Mouse (Mus musculus) granulocyte monocyte progenitor cell, adult 5-6 weeks (primary cell): Measurements from ENCODE around the gene H2al1i. TPM values are rescaled to one million over a fixed set of nuclear protein-coding genes. Genes with fewer than 3 reads are reported as not detected.
A peak's percentile ranks its signal among the peaks of the same experiment; 100 is the strongest.
"Not testable (repeated sequence)": the region's sequence is repeated elsewhere in the genome, so short reads cannot be mapped to it uniquely, and the experiment has no call there.

Experiments used
- ATAC-seq: replicated peaks from 2 replicates; pipeline ENCODE4 v1.8.0; 2016; ENCODE audit warnings: mild to moderate bottlenecking, moderate TSS enrichment, inconsistent platforms; ENCODE audit not compliant: poor library complexity, severe bottlenecking
- total RNA-seq, 2 experiments: library from RNA; stranded (forward) in 1 of 2; stranded (reverse) in 1 of 2; fragments of 200-712, 200-1000 nt in 1 of 2; fragments of >200 nt in 1 of 2; fragmentation: Nextera tagmentation in 1 of 2; gene quantifications; 2 replicates each; pipeline ENCODE4 v1.2.3; 2014 to 2017

Gene H2al1i
- total RNA-seq (2014; fragmentation: Nextera tagmentation) (not detected in 2 replicates), total RNA-seq (2017) (not detected in 2 replicates)

DNA sequence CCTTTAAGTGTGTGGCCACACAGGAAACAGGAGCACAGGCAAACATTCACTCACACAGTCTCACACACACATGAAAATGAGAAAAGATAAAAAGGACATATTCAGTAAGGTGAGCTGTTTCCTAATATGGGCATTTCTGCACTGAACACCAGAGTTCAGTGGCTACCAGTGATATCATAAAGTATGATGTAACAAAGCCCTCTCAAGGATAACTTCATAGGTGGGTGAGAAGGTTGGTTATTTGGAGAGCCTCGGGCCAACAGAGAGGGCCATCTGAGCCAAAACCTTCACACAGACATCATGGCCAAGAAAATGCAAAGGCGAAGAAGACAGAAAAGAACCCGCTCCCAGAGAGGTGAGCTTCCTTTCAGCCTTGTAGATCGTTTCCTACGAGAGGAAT, at the start of gene H2al1i:
Gene H2al1i, plus strand, starts transcription at position 301 of the 400 bp plus-strand sequence.
- not testable (repeated sequence) for ATAC-seq

DNA sequence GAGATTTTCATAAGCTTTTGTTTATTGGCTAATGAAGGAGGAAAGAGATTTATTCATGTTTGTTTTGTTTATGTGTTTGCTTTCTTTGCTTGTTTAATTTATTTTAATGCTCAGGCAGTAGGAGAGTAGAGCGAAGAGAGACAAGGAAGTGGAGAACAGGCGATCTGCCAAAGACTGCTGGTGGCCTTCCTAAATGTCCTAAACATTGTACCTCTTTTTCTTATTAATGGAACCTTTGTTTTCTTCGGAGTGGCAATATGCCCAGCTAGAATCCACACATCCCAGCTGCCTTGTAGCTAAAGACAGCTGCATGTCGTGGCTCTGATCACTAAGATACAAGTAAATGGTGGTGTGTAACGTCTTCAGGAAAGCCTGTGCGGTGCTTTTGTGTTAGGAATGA, 47.4 kb upstream of the H2al1i start:
- ATAC-seq = no peak

DNA sequence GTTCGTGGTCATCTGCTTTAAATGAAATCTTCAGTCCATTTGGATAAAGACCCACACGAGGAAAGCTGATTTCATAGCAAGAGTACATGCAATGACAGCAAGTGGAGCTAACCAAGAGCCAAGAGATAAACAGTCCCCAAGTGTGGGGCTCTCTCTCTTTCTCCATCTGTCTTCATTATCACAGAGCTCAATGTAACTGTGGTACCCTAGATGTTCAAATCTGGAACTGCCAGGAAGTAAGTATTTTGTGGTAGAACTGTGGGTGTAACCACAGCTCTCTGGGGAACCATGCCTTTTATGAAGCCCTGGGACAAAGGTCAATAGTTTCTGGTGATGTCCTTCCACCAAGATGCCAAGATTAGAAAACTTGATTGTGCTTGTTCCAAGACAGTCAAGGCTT, 43.7 kb upstream of the H2al1i start:
- ATAC-seq = no peak

DNA sequence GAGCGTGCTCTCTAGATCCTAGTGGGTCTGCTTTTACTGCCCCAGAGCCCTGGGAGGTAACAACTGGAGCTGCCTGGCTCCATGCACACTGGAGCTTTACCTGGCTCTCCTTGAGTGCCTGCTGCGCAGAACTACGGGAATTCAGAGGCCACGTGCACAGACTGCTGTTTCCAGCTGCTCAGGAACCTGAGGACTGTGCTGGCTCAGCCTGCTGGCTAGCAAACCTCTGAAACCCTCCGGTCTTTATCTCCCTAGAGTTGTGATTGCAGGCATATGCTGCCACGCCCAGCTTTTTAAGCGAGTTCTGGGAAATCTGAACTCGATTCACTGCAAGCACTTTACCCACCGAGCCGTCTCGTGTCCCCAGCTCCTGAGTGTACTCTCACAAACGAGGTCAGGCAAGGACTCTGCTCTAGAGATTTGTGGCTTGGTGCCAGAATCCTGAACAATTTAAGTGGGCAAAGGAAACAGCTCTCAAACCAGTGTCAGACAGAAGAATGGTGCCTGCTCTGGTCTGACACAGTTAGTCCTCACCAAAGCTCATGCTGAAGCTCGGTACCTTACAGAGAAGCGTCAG, 36.1 kb upstream of the H2al1i start:
- no peak for ATAC-seq

DNA sequence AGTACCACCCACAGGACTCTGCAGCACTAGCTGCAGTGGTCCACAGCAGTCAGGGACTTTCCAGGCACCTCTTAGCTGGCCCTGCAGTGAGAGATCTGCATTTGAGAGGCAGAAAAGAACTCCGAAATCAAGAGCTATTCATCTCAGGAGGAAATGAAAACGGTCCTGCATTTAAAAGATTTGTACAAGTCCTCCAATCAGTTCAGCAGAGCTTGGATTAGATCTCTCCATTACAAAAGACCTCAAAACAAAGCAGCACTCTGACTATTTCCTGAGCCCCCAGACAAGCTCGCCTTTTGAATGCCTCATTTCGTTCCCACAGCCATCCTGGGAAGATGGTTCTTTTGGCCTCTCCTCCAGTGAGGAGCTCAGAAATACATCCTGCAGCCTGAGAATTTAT, 35.2 kb upstream of the H2al1i start:
- no peak for ATAC-seq

DNA sequence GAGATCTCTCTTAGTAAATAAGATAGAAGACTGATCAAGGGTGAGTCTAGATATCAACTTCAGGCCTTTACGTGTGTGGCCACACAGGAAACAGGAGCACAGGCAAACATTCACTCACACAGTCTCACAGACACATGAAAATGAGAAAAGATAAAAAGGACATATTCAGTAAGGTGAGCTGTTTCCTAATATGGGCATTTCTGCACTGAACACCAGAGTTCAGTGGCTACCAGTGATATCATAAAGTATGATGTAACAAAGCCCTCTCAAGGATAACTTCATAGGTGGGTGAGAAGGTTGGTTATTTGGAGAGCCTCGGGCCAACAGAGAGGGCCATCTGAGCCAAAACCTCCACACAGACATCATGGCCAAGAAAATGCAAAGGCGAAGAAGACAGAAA, 25.5 kb upstream of the H2al1i start, which contains the start of gene H2al1a:
Gene H2al1a, plus strand, starts transcription at position 301 of the 400 bp plus-strand sequence.
- not testable (repeated sequence) for ATAC-seq

DNA sequence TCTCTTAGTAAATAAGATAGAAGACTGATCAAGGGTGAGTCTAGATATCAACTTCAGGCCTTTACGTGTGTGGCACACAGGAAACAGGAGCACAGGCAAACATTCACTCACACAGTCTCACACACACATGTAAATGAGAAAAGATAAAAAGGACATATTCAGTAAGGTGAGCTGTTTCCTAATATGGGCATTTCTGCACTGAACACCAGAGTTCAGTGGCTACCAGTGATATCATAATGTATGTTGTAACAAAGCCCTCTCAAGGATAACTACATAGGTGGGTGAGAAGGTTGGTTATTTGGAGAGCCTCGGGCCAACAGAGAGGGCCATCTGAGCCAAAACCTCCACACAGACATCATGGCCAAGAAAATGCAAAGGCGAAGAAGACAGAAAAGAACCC, 22.3 kb upstream of the H2al1i start, which contains the start of gene H2al1b:
Gene H2al1b, plus strand, starts transcription at position 301 of the 400 bp plus-strand sequence.
- ATAC-seq = not testable (repeated sequence)

DNA sequence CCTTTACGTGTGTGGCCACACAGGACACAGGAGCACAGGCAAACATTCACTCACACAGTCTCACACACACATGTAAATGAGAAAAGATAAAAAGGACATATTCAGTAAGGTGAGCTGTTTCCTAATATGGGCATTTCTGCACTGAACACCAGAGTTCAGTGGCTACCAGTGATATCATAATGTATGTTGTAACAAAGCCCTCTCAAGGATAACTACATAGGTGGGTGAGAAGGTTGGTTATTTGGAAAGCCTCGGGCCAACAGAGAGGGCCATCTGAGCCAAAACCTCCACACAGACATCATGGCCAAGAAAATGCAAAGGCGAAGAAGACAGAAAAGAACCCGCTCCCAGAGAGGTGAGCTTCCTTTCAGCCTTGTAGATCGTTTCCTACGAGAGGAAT, 19.1 kb upstream of the H2al1i start, which contains the start of gene H2al1c:
Gene H2al1c, plus strand, starts transcription at position 301 of the 400 bp plus-strand sequence.
- ATAC-seq = not testable (repeated sequence)

DNA sequence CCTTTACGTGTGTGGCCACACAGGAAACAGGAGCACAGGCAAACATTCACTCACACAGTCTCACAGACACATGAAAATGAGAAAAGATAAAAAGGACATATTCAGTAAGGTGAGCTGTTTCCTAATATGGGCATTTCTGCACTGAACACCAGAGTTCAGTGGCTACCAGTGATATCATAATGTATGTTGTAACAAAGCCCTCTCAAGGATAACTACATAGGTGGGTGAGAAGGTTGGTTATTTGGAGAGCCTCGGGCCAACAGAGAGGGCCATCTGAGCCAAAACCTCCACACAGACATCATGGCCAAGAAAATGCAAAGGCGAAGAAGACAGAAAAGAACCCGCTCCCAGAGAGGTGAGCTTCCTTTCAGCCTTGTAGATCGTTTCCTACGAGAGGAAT, 15.9 kb upstream of the H2al1i start, which contains the start of gene H2al1d:
Gene H2al1d, plus strand, starts transcription at position 301 of the 400 bp plus-strand sequence.
- ATAC-seq = not testable (repeated sequence)

DNA sequence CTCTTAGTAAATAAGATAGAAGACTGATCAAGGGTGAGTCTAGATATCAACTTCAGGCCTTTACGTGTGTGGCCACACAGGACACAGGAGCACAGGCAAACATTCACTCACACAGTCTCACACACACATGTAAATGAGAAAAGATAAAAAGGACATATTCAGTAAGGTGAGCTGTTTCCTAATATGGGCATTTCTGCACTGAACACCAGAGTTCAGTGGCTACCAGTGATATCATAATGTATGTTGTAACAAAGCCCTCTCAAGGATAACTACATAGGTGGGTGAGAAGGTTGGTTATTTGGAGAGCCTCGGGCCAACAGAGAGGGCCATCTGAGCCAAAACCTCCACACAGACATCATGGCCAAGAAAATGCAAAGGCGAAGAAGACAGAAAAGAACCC, 12.8 kb upstream of the H2al1i start, which contains the start of gene H2al1e:
Gene H2al1e, plus strand, starts transcription at position 301 of the 400 bp plus-strand sequence.
- not testable (repeated sequence) for ATAC-seq

DNA sequence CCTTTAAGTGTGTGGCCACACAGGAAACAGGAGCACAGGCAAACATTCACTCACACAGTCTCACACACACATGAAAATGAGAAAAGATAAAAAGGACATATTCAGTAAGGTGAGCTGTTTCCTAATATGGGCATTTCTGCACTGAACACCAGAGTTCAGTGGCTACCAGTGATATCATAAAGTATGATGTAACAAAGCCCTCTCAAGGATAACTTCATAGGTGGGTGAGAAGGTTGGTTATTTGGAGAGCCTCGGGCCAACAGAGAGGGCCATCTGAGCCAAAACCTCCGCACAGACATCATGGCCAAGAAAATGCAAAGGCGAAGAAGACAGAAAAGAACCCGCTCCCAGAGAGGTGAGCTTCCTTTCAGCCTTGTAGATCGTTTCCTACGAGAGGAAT, 9.6 kb upstream of the H2al1i start, which contains the start of gene H2al1f:
Gene H2al1f, plus strand, starts transcription at position 301 of the 400 bp plus-strand sequence.
- not testable (repeated sequence) for ATAC-seq

DNA sequence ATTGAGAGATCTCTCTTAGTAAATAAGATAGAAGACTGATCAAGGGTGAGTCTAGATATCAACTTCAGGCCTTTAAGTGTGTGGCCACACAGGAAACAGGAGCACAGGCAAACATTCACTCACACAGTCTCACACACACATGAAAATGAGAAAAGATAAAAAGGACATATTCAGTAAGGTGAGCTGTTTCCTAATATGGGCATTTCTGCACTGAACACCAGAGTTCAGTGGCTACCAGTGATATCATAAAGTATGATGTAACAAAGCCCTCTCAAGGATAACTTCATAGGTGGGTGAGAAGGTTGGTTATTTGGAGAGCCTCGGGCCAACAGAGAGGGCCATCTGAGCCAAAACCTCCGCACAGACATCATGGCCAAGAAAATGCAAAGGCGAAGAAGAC, 6.5 kb upstream of the H2al1i start, which contains the start of gene H2al1g:
Gene H2al1g, plus strand, starts transcription at position 301 of the 400 bp plus-strand sequence.
- not testable (repeated sequence) for ATAC-seq

DNA sequence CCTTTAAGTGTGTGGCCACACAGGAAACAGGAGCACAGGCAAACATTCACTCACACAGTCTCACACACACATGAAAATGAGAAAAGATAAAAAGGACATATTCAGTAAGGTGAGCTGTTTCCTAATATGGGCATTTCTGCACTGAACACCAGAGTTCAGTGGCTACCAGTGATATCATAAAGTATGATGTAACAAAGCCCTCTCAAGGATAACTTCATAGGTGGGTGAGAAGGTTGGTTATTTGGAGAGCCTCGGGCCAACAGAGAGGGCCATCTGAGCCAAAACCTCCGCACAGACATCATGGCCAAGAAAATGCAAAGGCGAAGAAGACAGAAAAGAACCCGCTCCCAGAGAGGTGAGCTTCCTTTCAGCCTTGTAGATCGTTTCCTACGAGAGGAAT, 3.3 kb upstream of the H2al1i start, which contains the start of gene H2al1h:
Gene H2al1h, plus strand, starts transcription at position 301 of the 400 bp plus-strand sequence.
- ATAC-seq = not testable (repeated sequence)

DNA sequence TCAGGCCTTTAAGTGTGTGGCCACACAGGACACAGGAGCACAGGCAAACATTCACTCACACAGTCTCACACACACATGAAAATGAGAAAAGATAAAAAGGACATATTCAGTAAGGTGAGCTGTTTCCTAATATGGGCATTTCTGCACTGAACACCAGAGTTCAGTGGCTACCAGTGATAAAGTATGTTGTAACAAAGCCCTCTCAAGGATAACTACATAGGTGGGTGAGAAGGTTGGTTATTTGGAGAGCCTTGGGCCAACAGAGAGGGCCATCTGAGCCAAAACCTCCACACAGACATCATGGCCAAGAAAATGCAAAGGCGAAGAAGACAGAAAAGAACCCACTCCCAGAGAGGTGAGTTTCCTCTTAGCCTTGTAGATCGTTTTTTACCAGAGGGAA, 3.1 kb downstream of the H2al1i start, which contains the start of gene H2al1j:
Gene H2al1j, plus strand, starts transcription at position 301 of the 400 bp plus-strand sequence.
- ATAC-seq = not testable (repeated sequence)

DNA sequence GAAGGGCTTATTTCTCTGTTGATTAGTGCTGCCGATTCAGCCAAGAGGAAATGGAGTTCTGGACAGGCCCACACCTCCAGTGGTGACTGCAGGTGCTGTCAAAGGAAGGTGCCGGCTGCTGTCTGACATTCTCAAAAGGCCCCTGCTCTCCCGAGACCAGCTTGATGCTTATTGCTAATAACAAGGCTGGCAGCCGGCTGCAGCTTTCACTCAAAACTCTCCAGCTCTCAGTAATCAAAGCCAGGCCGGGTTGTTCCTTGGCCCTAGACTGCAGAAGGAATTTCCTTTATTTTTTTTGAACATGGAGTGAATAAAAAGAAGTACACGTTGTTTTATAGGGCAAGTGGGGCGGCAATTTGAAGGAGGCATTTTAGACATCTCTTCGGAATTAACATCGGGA, 21.3 kb downstream of the H2al1i start:
- ATAC-seq = no peak

DNA sequence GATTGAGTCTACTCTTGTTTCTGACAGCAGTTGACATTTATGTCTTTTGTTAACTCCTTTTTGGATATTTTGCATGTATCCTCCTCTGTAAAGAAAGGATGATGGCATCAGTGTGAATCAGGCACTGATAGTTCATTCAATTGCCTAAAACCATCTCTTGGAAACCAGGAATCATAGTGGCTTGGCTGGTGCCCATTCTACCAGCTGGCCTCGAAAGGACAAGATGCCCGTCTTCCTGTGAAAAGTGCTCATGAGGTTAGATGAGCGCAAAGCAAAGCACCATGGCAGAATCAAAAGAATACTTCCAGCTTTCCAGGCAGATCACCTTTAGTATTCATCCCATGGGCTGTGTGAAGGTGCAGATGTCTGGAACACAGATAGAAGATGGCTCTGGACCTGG, 22.3 kb downstream of the H2al1i start:
- no peak for ATAC-seq

DNA sequence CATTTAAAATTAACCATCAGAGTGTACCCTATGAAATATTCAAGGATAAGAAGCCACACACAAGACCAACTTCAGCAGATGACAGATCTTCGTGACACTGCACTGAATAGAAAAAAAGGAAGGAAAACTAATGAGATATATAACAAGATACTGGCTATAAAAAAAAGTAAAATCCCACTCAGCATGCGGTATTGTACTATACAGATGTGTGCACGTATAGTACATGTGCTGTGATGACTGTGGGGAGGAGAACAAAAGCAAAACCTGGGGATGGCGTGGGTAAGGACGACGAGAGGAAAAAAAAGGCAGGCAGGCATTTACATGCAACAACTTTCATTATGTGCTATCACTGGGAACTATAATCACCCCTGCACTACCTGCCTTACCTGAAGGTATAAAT, 36.4 kb downstream of the H2al1i start:
- peak; percentile 39 for ATAC-seq

DNA sequence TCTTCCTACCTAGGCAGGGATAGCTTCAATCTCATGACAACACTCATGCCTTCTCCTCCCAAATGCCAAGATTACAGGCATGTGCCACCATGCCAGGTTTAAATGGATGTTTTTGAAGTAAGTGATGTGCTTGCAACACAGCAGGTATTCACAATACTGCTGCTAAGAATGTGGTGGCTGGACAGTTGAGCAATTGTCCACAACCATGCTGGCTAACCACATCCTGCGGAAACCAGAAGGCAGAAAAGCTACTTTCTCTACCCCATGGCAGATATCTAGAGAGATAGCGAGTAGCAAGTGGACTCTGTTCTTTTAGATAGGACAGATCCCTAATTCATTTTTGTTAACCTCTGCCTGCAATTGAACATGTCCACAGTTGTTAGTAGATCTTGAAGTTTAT, 36.8 kb downstream of the H2al1i start:
- peak; percentile 96 for ATAC-seq

DNA sequence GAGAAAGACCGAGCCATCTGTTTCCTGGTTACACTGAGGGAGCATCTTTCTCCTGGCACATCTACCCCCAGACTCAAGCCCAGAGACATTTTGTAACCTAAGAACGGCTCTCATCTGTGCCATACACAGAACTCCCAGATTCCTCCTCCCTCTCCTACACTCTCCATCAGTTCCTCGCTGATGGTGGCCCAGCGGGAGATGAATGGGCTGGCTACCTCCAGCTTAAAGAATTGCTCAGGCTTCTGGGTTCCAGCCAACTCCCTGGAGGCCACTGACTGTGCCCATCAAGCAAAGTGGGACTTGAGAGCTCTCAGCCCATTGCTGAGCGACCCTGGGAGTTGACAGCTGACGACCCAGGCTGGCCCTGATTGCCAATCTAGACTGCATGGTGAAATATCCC, 39.4 kb downstream of the H2al1i start:
- ATAC-seq = no peak

DNA sequence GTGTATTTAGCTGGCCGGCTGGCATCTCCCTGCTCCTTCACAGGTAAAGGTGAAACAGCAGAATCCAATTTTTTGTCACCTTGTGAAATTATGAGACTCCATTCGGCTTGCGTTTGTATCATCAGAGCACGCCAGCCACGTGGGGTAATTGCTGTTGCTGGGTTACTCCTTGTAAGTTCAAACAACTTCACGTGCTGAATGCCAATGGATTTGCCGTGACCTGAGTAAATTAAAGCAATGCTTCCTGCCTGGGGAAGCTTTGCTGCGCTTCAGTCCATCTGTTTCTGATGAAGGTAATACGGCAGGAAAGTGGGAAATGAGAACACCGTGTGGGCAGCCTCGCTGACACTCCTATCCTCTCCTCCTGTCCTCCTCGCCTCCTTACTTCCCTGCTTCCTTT, 40.7 kb downstream of the H2al1i start:
- ATAC-seq = no peak
